Mouse (Mus musculus) liver, embryonic 14.5 days (tissue): Measurements from ENCODE around the gene Rpl15. TPM values are rescaled to one million over a fixed set of nuclear protein-coding genes. Genes with fewer than 3 reads are reported as not detected.

ENCODE experiments used
- ATAC-seq: fragments of 200-750 bp; cut with Nextera tagmentation; 2 replicates; pipeline ENCODE4 v1.8.0; 2017; ENCODE audit warnings: moderate number of reproducible peaks, mild to moderate bottlenecking, moderate library complexity; ENCODE audit not compliant: insufficient read depth
- DNase-seq, 3 experiments: peaks; one replicate each; pipeline ENCODE4 v3.0.0-alpha.2; 2012 to 2013; ENCODE audit warnings: low read depth in 3 of 3, low spot score in 3 of 3
- H3K27ac ChIP-seq: fragments of 300-500 bp; sonication (generic); 2 replicates; pipeline ENCODE4 v1.5.1; 2014; ENCODE audit warnings: moderate library complexity, mild to moderate bottlenecking, control low read depth, inconsistent platforms
- H3K27me3 ChIP-seq: fragments of 300-500 bp; sonication (generic); 2 replicates; pipeline ENCODE4 v1.6.1; 2014; ENCODE audit warnings: mild to moderate bottlenecking, low read length, moderate library complexity; ENCODE audit not compliant: control insufficient read depth, insufficient read depth
- H3K36me3 ChIP-seq: fragments of 300-500 bp; sonication (generic); replicated peaks from 2 replicates; pipeline ENCODE4 v1.6.1; 2014; ENCODE audit warnings: low read depth; ENCODE audit not compliant: control insufficient read depth, insufficient read depth
- H3K4me1 ChIP-seq, 2 experiments: fragments of 200-500 bp in 1 of 2; fragments of 300-500 bp in 1 of 2; sonication (generic) in 1 of 2; replicated peaks; 2 replicates each; pipeline ENCODE4 v1.6.1; 2012 to 2014; ENCODE audit warnings: antibody characterized with exemption in 1 of 2, inconsistent platforms in 1 of 2, low read length in 1 of 2; ENCODE audit not compliant: control insufficient read depth in 2 of 2, insufficient read depth in 2 of 2
- H3K4me2 ChIP-seq: fragments of 300-500 bp; sonication (generic); 2 replicates; pipeline ENCODE4 v1.6.1; 2014; ENCODE audit warnings: low read depth, mild to moderate bottlenecking, control low read depth, moderate library complexity
- H3K4me3 ChIP-seq, 2 experiments: fragments of 200-500 bp in 1 of 2; fragments of 300-500 bp in 1 of 2; sonication (generic) in 1 of 2; 2 replicates each; pipeline ENCODE4 v1.5.1; 2012 to 2014; ENCODE audit warnings: low read depth in 2 of 2, low read length in 2 of 2, mild to moderate bottlenecking in 2 of 2, control low read depth in 1 of 2, inconsistent platforms in 1 of 2, moderate library complexity in 1 of 2; ENCODE audit not compliant: insufficient read depth in 1 of 2
- H3K9ac ChIP-seq: fragments of 300-500 bp; sonication (generic); replicated peaks from 2 replicates; pipeline ENCODE4 v1.6.1; 2014; ENCODE audit warnings: mild to moderate bottlenecking, control low read depth, moderate library complexity
- H3K9me3 ChIP-seq: fragments of 300-500 bp; sonication (generic); 2 replicates; pipeline ENCODE4 v1.6.1; 2016; ENCODE audit warnings: low read length, mixed read lengths; ENCODE audit not compliant: control insufficient read depth
- CTCF ChIP-seq: IDR thresholded peaks from 2 replicates; pipeline ENCODE4 v1.5.1; 2016; ENCODE audit warnings: antibody characterized with exemption, low read depth, control low read depth
- EP300 ChIP-seq: IDR thresholded peaks from 2 replicates; pipeline ENCODE4 v1.6.1; 2016; ENCODE audit warnings: antibody characterized with exemption, low read depth
- WGBS: fragments of 180-500 bp; shearing (Covaris S2); extraction: QIAGEN DNeasy Blood & Tissue Kit; methylation state at CpG from one replicate; pipeline ENCODE4 v1.1.7; 2014; ENCODE audit not compliant: insufficient replicate concordance; 5-methylcytosine and 5-hydroxymethylcytosine counted together
- polyA plus RNA-seq, 2 experiments: library from polyadenylated mRNA; depleted of rRNA in 1 of 2; stranded (reverse) in 1 of 2; unstranded in 1 of 2; fragments of >200 nt; fragmentation: Nextera tagmentation in 1 of 2; extraction: Ambion mirVana in 1 of 2; gene quantifications; 2 replicates each; pipeline versions ENCODE4 v1.2.1 to v1.2.3; 2012 to 2014

Gene Rpl15
- polyA plus RNA-seq, 2 experiments = 390 to 626 TPM

DNA sequence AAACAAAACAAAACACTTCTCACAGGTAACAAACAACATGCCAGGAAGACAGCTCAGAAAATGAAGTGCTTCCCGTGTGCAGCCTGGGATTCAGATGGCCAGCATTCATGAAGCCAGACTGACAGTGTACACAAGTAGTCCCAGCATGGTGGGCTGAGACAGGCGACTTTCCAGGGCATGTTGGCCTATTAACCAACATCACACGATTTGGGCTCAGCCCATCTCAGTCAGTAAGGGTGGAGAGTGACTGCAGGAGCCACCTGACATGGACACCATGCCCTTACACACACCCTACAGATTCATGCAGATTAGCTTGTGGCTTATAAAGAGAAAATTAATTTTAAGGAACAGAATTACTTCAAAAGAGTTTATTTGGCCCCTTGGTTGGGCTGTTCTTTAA is 31.6 kb upstream of the Rpl15 start:
- 42% methylated on average over 3 of the region's 3 CpGs for WGBS
- DNase-seq (no peak), ATAC-seq (no peak)
- Histone ChIP-seq H3K9ac (no peak overlapping the region), H3K4me3 (no peak overlapping the region), H3K4me2 (no peak overlapping the region), H3K9me3 (no peaks in the 10 kb centered on the region), H3K27me3 (no peaks in the 10 kb centered on the region), H3K36me3 (no peaks in the 10 kb centered on the region), H3K27ac (no peak overlapping the region), H3K4me1 (no peaks in the 10 kb centered on the region)
- TF ChIP-seq CTCF = no peak
- TF ChIP-seq EP300 = no peak

DNA sequence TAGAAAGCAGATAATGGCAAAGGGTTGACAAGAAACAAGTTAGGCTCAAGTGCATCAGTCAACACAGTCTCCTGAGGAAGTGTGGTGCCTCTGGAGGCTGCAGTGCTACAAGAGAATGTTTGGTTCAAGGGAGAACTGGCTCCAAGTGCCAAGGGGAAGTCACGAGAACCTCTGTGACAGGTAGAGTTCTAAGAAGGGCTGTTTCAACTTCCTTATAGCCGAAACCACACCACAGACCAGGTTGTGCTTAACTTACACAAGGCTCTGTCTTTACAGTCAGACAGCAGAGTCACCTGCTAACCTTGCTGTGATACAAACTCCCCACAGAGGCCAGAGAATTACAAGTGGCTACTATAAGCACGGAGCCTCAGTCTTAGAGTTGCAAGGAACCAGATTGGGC is 30.4 kb upstream of the Rpl15 start:
- Histone ChIP-seq H3K36me3 (no peaks in the 10 kb centered on the region), H3K4me3 (no peak overlapping the region), H3K4me1 (no peaks in the 10 kb centered on the region), H3K27me3 (no peaks in the 10 kb centered on the region), H3K9ac (no peak overlapping the region), H3K27ac (no peak overlapping the region), H3K4me2 (no peak overlapping the region), H3K9me3 (no peaks in the 10 kb centered on the region)
- no peak for TF ChIP-seq CTCF
- no peak for TF ChIP-seq EP300
- no peak for DNase-seq
- WGBS = 27% methylated on average over 3 of the region's 3 CpGs
- no peak for ATAC-seq

DNA sequence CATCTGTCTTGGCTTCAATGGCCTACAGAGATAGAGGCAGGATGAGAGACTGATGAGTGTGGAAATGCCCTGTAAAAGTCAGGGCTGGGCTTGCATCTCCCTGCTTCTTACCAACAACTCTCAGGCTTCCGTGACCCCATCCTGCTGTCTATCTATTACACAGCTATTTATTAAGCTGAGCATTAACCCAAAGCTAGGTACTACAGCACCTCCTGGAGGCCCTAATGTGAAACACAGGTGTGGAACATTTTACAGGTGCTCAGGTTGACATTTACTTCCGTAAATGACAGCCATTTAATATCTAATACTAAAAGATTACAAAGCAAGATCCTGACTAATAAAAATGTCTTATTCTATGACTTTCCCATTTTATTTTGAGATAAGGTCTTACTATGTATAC is 29.5 kb upstream of the Rpl15 start:
- TF ChIP-seq CTCF = peak; percentile 36; the same call in 1 of the 2 replicates
- no peak for TF ChIP-seq EP300
- WGBS = 69% methylated on average over 2 of the region's 2 CpGs
- Histone ChIP-seq H3K27me3 (no peaks in the 10 kb centered on the region), H3K9me3 (no peaks in the 10 kb centered on the region), H3K36me3 (no peaks in the 10 kb centered on the region), H3K4me3 (no peak overlapping the region), H3K27ac (no peak overlapping the region), H3K4me2 (no peak overlapping the region), H3K9ac (no peak overlapping the region), H3K4me1 (no peaks in the 10 kb centered on the region)
- DNase-seq (no peak), ATAC-seq (no peak)

DNA sequence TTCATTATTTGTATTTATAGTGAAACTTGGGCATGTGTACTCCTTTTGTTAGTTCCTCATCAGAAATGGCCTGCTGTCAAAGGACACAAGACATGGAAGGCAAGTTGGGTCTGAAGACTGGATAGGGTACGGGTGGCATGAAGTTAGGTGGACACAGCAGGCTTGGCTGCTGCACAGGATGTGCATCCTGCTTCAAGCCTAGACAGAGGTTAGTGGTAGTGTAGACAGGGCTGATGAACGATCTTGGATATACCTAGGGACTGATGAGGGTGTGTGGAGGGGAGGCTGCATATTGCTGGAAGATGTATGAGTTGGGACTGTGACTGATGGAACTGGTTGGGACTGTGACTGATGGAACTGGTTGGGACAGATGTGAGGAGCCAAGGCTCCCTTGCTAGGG is 27.7 kb upstream of the Rpl15 start:
- Histone ChIP-seq H3K4me3 (no peak overlapping the region), H3K27ac (no peak overlapping the region), H3K9ac (no peak overlapping the region), H3K9me3 (no peaks in the 10 kb centered on the region), H3K27me3 (no peaks in the 10 kb centered on the region), H3K36me3 (no peaks in the 10 kb centered on the region), H3K4me2 (no peak overlapping the region), H3K4me1 (no peaks in the 10 kb centered on the region)
- no peak for DNase-seq
- no peak for ATAC-seq
- no peak for TF ChIP-seq EP300
- no peak for TF ChIP-seq CTCF
- WGBS = 54% methylated on average over 2 of the region's 2 CpGs

DNA sequence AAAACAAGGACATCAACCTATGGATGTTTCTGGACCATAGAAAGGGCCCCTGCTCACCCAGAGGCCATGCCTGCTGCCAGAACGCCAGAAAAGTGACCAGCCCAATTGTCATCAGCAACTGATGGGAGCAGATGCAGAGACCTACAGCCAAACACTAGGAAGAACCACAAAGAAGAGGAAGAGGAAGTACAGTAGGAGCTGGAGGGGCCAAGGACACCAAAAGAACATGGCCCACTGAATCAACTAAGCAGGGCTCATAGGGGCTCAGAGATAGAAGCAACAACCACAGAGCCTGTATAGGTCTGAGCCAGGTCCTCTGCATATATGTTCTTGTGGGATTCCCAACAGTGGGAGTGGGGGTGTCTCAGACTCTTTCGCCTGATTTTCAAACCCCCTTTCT is 26.2 kb upstream of the Rpl15 start:
- H3K4me2 ChIP-seq = no peak overlapping the region
- H3K9ac ChIP-seq = no peak overlapping the region
- no peak overlapping the region for H3K4me3 ChIP-seq
- TF ChIP-seq EP300 (no peak), CTCF (no peak)
- H3K9me3 ChIP-seq = no peaks in the 10 kb centered on the region
- no peaks in the 10 kb centered on the region for H3K4me1 ChIP-seq
- ATAC-seq (no peak), DNase-seq (no peak)
- no peaks in the 10 kb centered on the region for H3K27me3 ChIP-seq
- WGBS = 33% methylated on average over 2 of the region's 2 CpGs
- H3K27ac ChIP-seq = no peak overlapping the region
- no peaks in the 10 kb centered on the region for H3K36me3 ChIP-seq
